Mouse (Mus musculus) adrenal gland, postnatal 14 days (tissue): Measurements from ENCODE around the gene Cecr2. TPM values are rescaled to one million over a fixed set of nuclear protein-coding genes. Genes with fewer than 3 reads are reported as not detected.
A peak's percentile ranks its signal among the peaks of the same experiment; 100 is the strongest.
"Not testable (repeated sequence)": the region's sequence is repeated elsewhere in the genome, so short reads cannot be mapped to it uniquely, and the experiment has no call there.

Experiments used
- DNase-seq: peaks from one replicate; pipeline ENCODE4 v3.0.0; 2021; ENCODE audit warnings: mixed read lengths
- total RNA-seq: library from RNA; stranded (reverse); gene quantifications from 2 replicates; pipeline ENCODE4 v1.2.3, GENCODE M21; 2021

The Cecr2 gene
- total RNA-seq, 1 experiment from 2014 or later, result 16.3 TPM

GRCm38 (mm10) chr6:120773149-120773628 lies 107.0 kb downstream of the Cecr2 start, which contains the start of gene Slc25a18:
Gene Slc25a18 (plus strand): TSS chr6:120773578.
- peak; percentile 40 for DNase-seq

- no peak for DNase-seq
These were observed 107.6 kb downstream of the Cecr2 start for GRCm38 (mm10) chr6:120773763-120774162.

- DNase-seq, result peak; percentile 44
These were observed 110.1 kb downstream of the Cecr2 start for GRCm38 (mm10) chr6:120776286-120776685.

- no peak for DNase-seq
These were observed 111.4 kb downstream of the Cecr2 start for GRCm38 (mm10) chr6:120777533-120777932.

GRCm38 (mm10) chr6:120778226-120778625 lies 112.1 kb downstream of the Cecr2 start:
- DNase-seq, result no peak

DNA sequence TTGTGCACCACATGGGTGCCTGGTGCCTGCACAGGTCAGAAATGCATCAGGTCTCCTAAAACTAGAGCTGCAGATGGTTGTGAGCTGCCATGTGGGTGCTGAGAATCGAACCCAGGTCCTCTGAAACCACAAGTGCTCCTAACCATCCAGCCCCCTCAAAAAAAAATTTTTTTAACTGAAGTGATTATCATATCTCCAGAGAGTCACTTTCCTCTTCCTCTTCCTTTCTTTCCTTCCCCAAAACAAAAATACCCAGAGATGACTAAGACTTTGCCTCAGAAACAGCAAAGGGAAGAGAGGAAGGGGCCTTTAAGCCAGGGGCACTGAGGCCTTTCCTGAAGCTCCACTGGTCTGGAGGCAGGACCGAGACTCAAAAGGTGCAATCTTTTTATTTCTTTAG lies 116.8 kb downstream of the Cecr2 start:
- no peak for DNase-seq

DNA sequence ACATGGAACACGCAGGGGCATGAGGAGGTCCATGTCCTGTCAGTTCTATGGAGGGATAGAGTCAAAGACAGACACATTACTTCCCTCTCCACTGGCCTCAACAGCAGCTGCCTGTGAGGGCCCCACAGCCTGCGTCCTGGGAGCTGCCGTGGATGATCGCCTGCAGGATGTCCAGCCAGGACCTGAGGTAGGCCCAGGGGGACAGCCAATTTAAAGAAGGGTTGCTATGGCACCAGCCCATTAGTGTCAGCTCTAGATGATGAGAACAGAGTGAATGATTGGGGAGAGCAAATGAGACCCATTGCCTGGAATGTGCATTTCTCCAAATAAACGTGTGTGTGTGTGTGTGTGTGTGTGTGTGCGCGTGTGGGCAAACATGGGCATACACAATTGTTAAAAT lies 118.2 kb downstream of the Cecr2 start:
- no peak for DNase-seq

DNA sequence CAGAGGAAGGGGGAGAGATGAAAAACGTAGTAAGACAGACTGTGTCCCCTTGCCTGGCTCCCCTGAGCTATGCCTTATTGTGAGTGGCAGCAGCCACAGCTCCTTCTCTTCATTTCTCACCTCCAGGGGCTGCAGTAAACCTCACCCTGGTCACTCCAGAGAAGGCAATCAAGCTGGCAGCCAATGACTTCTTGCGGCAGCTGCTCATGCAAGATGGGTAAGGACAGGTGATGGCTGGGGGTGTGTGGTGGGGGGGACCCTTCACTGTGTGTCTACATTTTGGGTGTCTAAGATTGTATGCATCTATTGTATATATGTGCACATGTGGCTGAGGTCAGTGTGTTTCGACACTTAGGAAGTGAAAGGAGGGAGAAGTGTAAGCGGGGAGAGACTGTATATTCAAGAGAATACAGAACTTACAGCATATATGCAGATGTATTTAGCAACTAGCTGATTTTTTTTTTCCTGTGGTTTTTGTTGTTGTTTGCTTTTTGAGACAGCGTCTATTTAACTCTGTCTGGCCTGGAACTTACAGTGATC lies 122.0 kb downstream of the Cecr2 start:
- DNase-seq, result no peak

DNA sequence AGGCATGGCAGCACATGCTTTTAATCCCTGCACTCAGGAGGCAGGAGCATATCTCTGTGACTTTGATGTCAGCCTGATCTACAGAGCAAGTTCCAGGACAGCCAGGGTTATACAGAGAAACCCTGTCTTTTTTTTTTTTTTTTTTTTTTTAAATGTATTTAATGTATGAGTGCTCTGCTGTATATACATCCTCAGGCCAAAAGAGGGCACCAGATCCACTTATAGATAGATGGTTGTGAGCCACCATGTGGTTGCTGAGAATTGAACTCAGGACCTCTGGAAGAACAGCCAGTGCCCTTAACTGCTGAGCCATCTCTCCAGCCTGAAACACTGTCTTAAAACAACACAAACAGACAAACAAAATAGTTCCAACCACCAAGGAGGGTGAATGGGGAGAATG lies 122.7 kb downstream of the Cecr2 start:
- DNase-seq, result no peak

DNA sequence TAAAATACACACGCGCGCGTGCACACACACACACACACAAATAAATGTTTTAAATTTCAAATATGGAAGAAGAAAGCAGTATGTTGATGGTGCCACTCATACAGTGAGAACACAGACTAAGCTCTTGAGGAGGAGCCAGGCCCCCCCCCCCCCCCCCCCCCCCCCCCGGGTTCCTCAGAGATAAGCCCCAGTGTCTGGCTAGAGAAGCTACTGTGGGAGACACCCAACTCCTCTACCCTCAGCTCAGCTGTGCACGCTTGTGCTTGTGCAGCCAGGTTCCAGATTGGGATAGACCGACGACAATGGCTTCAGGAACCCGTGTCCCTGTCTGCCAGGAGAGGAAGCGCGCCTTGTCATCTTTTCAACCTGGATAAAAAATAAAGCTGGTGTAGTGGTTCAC lies 124.0 kb downstream of the Cecr2 start:
- DNase-seq, result no peak

DNA sequence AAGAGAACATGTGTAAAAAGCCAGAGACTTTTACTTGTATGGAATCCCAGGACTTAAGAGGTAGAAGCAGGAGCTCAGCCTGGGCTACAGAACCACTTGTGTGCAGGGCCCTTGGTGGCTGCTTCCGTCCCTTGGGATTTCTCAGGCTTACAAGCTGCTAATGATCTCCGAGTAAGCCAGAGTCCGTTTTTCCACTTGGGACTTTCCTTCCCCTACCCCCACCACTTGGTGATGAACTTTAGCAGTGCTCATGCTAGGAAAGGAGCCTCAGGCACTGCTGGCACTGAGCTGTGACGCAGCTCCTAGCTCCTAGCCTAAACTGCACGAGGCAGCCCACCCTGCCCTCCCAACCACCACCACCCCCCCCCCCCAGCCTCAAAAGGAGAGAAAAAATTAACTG lies 124.5 kb downstream of the Cecr2 start:
- no peak for DNase-seq

GRCm38 (mm10) chr6:120792947-120793346 lies 126.8 kb downstream of the Cecr2 start:
- peak; percentile 38 for DNase-seq

- DNase-seq, result no peak
These were observed 129.4 kb downstream of the Cecr2 start for GRCm38 (mm10) chr6:120795422-120796086.

DNA sequence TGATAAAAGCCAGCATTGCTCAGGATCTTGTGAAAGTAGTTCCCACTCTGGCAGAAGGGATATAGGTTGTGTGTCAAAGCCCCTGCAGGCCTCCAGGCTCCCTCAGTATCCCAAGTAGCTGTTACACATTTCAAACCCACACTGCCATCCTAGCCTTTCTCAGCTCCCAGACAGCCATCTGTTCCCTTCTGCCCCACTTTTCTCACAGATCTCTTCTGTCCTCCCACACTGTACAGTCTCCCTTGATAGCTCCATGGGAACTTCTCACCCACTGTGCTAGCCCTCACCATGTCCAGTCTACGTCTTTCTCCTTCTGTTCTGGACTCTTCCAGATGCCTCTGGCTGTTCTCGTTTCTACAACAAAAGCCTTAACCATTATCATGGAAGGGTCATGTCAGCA lies 129.9 kb downstream of the Cecr2 start:
- DNase-seq, result no peak

- no peak for DNase-seq
These were observed 131.8 kb downstream of the Cecr2 start for GRCm38 (mm10) chr6:120798019-120798418.

DNA sequence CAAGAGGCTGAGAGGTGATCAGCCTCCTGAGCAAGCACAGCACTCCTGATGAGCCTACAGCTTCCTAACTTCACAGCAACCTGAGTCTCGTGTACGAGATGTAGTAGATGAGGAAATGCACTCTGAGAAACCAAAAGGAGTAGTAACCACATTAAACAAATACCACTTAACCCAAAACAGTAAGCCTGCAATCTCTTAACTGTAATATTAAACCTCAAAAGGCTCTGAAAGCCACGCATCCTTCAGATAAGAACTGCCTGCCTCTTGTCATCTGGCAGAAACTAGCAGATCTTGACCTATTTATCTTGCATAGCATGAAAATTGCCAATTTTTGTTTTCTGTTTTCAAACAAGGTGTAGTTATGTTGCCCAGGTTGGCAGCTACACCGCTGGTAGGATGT lies 132.7 kb downstream of the Cecr2 start:
- DNase-seq, result no peak

- DNase-seq, result no peak
These were observed 133.4 kb downstream of the Cecr2 start for GRCm38 (mm10) chr6:120799581-120800041.

GRCm38 (mm10) chr6:120806999-120807737 lies 141.0 kb downstream of the Cecr2 start:
- no peak for DNase-seq

- DNase-seq, result no peak
These were observed 141.5 kb downstream of the Cecr2 start for GRCm38 (mm10) chr6:120807738-120808081.

GRCm38 (mm10) chr6:120811999-120812398 lies 145.8 kb downstream of the Cecr2 start:
- DNase-seq, result not testable (repeated sequence)

DNA sequence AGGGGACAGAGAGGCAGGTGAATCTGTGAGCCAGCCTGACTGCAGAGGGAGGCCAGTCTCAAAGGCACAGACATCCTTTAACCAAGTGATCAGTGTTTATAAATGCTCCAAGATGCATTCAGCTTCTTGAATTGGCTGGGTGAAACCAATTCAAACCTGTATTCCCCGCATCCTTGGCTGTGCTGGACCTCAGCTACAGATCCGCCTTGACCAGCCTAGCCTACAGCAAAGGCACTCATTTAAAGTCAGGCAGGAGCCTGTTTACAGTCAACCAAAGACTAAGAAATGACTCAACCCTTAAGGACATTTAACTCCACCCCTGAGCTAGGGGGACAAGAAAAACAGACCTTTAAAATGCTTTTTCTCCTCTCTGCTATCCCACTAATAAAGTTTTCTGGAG lies 153.1 kb downstream of the Cecr2 start:
- DNase-seq, result peak; percentile 31

DNA sequence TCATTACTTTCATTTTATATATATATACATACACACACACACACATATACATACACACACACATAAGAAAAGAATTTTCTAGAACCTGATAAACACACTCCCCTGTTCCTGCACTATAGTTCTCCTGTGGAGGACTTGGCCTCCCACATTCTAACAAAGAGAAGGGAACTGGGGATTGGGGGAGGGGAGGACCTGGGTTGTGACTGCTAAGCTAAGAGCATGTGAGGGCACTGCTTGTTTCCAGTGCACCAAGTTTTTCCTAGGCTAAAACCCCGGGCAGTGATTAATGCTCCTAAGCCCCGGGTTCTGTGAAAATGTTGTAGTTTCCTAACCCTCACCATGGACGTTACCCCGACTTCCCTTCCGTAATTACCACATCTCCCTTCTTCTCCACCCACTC lies 154.0 kb downstream of the Cecr2 start:
- peak; percentile 75 for DNase-seq
